ENCODE assay signal across 16 mouse cellular contexts in genomic region chr14:25620766-25621165, GRCm38 (mm10).
A peak's percentile ranks its signal among the peaks of the same experiment; 100 is the strongest.
DNase-seq lines count a peak whose midpoint lies in the region; ATAC-seq and TF ChIP-seq lines count a peak whose summit lies in the region.
"Had no signal": no experiment of that assay in that cellular context is flagged by ENCODE, and none has a peak within 500 bp of the region (broad histone marks: within the 10 kb centered on the region; RNA-seq: fewer than 3 reads in every experiment).

No protein-coding gene starts in this region.

- no peak for ATAC-seq in forebrain, embryonic 12.5 days (ENCODE audit: low FRiP score)
- no peak for ATAC-seq in forebrain, postnatal 0 days
- no peak for ATAC-seq in midbrain, embryonic 16.5 days
- no peak for ATAC-seq in neural tube, embryonic 15.5 days (ENCODE audit: low FRiP score)

- peaks cover 73% of the 10 kb centered on the region for H3K4me1 ChIP-seq in forebrain, embryonic 12.5 days
- peaks cover 10% of the 10 kb centered on the region; the same call in 1 of the 2 replicates for H3K4me1 ChIP-seq in forebrain, postnatal 0 days (ENCODE audit: insufficient read depth)
- H3K4me1 ChIP-seq in midbrain, embryonic 16.5 days (ENCODE audit: control insufficient read depth, insufficient read depth, low read length) = peaks cover 64% of the 10 kb centered on the region
- H3K4me1 ChIP-seq in midbrain, embryonic 10.5 days = peaks cover 82% of the 10 kb centered on the region
- H3K4me1 ChIP-seq in neural tube, embryonic 15.5 days = peaks cover 92% of the 10 kb centered on the region

- DNase-seq in forebrain, postnatal 0 days = no peak
- no peak for DNase-seq in midbrain, embryonic 10.5 days (ENCODE audit: low spot score)
- peak; percentile 57 for DNase-seq in embryo, embryonic 10.5 days (ENCODE audit: low spot score)
- no peak for DNase-seq in left cerebral cortex, postnatal 36 days (ENCODE audit: low spot score in 2 of 2)
- DNase-seq: adrenal gland, postnatal 36 days; gastrocnemius, postnatal 14 days; heart, postnatal 14 days; lung, adult 18-20 months; right cerebral cortex, postnatal 14 days; thymus, postnatal 25 days had no signal

- H3K4me3 ChIP-seq in forebrain, embryonic 12.5 days (replicated peaks) = no peak overlapping the region
- no peak overlapping the region for H3K4me3 ChIP-seq in forebrain, postnatal 0 days (ENCODE audit: low read depth, low read length)
- H3K4me3 ChIP-seq in midbrain, embryonic 16.5 days (ENCODE audit: low read depth, low read length) = no peak overlapping the region
- H3K4me3 ChIP-seq in midbrain, embryonic 10.5 days = no peak overlapping the region
- H3K4me3 ChIP-seq in neural tube, embryonic 15.5 days (replicated peaks) = no peak overlapping the region
- H3K4me3 ChIP-seq: embryonic facial prominence, embryonic 13.5 days; kidney, embryonic 15.5 days; midbrain, embryonic 12.5 days had no signal

- no peak overlapping the region for H3K4me2 ChIP-seq in forebrain, embryonic 12.5 days
- no peak overlapping the region for H3K4me2 ChIP-seq in forebrain, postnatal 0 days (ENCODE audit: low read depth)
- no peak overlapping the region for H3K4me2 ChIP-seq in midbrain, embryonic 16.5 days (ENCODE audit: low read length)
- no peak overlapping the region for H3K4me2 ChIP-seq in neural tube, embryonic 15.5 days
- H3K4me2 ChIP-seq: embryonic facial prominence, embryonic 13.5 days; kidney, embryonic 15.5 days; midbrain, embryonic 12.5 days had no signal

- 79% methylated on average over 4 of the region's 4 CpGs for WGBS in forebrain, embryonic 12.5 days
- 66% methylated on average over 4 of the region's 4 CpGs for WGBS in forebrain, postnatal 0 days
- 60% methylated on average over 4 of the region's 4 CpGs for WGBS in midbrain, embryonic 16.5 days
- WGBS in midbrain, embryonic 10.5 days = 64% methylated on average over 4 of the region's 4 CpGs
- 35% methylated on average over 4 of the region's 4 CpGs for WGBS in neural tube, embryonic 15.5 days

- TF ChIP-seq CTCF in forebrain, postnatal 0 days (IDR thresholded peaks at IDR 0.05; ENCODE audit: low read depth) = no peak

- no peaks in the 10 kb centered on the region for H3K9me3 ChIP-seq in forebrain, embryonic 12.5 days
- H3K9me3 ChIP-seq in forebrain, postnatal 0 days (ENCODE audit: low read length) = no peaks in the 10 kb centered on the region
- no peaks in the 10 kb centered on the region for H3K9me3 ChIP-seq in midbrain, embryonic 16.5 days (replicated peaks; ENCODE audit: control insufficient read depth, low read length, poor library complexity, severe bottlenecking)
- H3K9me3 ChIP-seq in midbrain, embryonic 10.5 days (replicated peaks) = no peaks in the 10 kb centered on the region
- H3K9me3 ChIP-seq in neural tube, embryonic 15.5 days (replicated peaks) = no peaks in the 10 kb centered on the region
- H3K9me3 ChIP-seq: embryonic facial prominence, embryonic 13.5 days; kidney, embryonic 15.5 days; midbrain, embryonic 12.5 days had no signal

- no peaks in the 10 kb centered on the region for H3K27me3 ChIP-seq in forebrain, embryonic 12.5 days
- H3K27me3 ChIP-seq in forebrain, postnatal 0 days (ENCODE audit: insufficient read depth, low read length) = no peaks in the 10 kb centered on the region
- H3K27me3 ChIP-seq in midbrain, embryonic 16.5 days (ENCODE audit: control insufficient read depth, insufficient read depth, low read depth, low read length) = no peaks in the 10 kb centered on the region
- H3K27me3 ChIP-seq in midbrain, embryonic 10.5 days (ENCODE audit: low read depth, poor library complexity, severe bottlenecking) = no peaks in the 10 kb centered on the region
- no peaks in the 10 kb centered on the region for H3K27me3 ChIP-seq in neural tube, embryonic 15.5 days (replicated peaks)
- H3K27me3 ChIP-seq: embryonic facial prominence, embryonic 13.5 days; kidney, embryonic 15.5 days; midbrain, embryonic 12.5 days had no signal

- peaks cover 39% of the 10 kb centered on the region for H3K36me3 ChIP-seq in forebrain, embryonic 12.5 days (replicated peaks)
- 0 out of 2 replicates have a peak, but pooled peaks cover 3% of the 10 kb centered on the region for H3K36me3 ChIP-seq in forebrain, postnatal 0 days (ENCODE audit: insufficient read depth)
- no peaks in the 10 kb centered on the region for H3K36me3 ChIP-seq in midbrain, embryonic 16.5 days (ENCODE audit: control insufficient read depth, insufficient read depth, low read length)
- H3K36me3 ChIP-seq in midbrain, embryonic 10.5 days = peaks cover 97% of the 10 kb centered on the region
- no peaks in the 10 kb centered on the region for H3K36me3 ChIP-seq in neural tube, embryonic 15.5 days

- intact Hi-C loops in left cerebral cortex, postnatal 36 days (cut with DNase I) = no loop called here

- no peak overlapping the region for H3K9ac ChIP-seq in forebrain, embryonic 12.5 days
- H3K9ac ChIP-seq in forebrain, postnatal 0 days = no peak overlapping the region
- no peak overlapping the region for H3K9ac ChIP-seq in midbrain, embryonic 16.5 days (ENCODE audit: low read depth, low read length)
- H3K9ac ChIP-seq in neural tube, embryonic 15.5 days (replicated peaks) = no peak overlapping the region
- H3K9ac ChIP-seq: embryonic facial prominence, embryonic 13.5 days; kidney, embryonic 15.5 days; midbrain, embryonic 12.5 days had no signal

- 0 out of 2 replicates have a peak overlapping the region, but pooled peaks have one; percentile 5 for H3K27ac ChIP-seq in forebrain, embryonic 12.5 days
- H3K27ac ChIP-seq in forebrain, postnatal 0 days (ENCODE audit: low read depth, low read length) = no peak overlapping the region
- 0 out of 2 replicates have a peak overlapping the region, but pooled peaks have one; percentile 18 for H3K27ac ChIP-seq in midbrain, embryonic 16.5 days (ENCODE audit: low read length)
- H3K27ac ChIP-seq in midbrain, embryonic 10.5 days (replicated peaks) = no peak overlapping the region
- H3K27ac ChIP-seq in neural tube, embryonic 15.5 days (replicated peaks) = peak overlapping the region; percentile 70; the same call in 1 of the 2 replicates
- H3K27ac ChIP-seq: embryonic facial prominence, embryonic 13.5 days; kidney, embryonic 15.5 days had no signal

Comparison
In these comparisons a context has a peak if more than half of its experiments do, and no peak if none do; other contexts are left out.
1. H3K27ac ChIP-seq: peak in forebrain, embryonic 12.5 days (single experiment), midbrain, embryonic 16.5 days (single experiment) and neural tube, embryonic 15.5 days (single experiment); none in forebrain, postnatal 0 days (single experiment) and midbrain, embryonic 10.5 days (single experiment).